Mouse (Mus musculus): ENCODE measurements around the gene Snx7.

Gene Snx7

DNA sequence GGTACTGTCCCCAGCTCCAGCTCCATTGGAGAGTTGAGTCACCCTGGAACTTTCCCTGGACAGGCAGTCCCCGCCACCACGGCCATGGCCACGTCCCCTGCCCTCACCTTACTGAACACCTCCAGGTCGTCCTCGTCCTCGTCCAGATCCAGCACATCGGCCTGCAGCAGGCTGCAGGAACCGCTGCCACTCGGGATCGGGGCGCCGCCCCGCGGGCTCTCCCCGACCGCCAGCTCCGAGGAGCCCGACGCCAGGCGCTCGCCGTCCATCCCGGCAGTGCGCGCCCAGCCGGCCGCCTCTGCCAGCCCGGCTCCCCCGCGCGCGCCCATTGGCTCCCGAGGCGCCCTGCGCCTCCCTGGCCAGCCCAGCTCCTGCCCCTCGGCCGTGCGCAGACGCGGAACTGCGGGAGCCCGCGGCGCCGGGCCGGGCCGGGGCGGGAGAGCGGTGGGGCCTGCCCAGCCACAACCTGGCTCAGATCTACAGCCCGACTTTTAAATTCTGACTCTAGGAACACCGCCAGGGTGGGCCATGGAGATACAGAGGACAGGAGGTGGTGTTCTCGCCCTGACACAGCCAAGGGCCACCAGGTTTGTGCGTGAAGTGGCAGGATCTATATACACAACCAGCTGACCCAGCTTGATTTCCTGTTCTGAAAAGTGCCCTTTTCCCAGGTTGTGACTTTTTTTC is at the start of gene Snx7:
Gene Snx7, minus strand, starts transcription at position 300 of the 687 bp plus-strand sequence.
- peak; percentile 30 to 39 for DNase-seq (ENCODE audit: low spot score in 2 of 2)

DNA sequence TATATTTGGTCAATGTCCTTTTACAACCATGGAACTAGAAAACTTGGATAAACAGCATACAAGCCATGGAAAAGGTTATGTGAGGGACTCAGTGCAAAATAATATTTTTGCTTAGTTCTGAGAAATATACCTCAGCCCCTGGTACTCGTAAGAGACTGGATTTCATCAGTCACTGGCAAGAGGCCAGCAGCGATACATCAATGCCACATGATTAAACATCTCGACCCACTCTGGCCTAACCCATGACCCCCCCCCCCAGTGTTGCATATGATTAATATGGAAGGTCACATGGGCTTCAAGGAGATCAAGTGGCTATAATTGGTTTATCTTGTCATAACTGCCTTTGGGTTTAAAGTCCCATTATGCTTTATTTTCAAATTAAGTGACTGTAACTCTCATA is 46.7 kb upstream of the Snx7 start:
- no peak for DNase-seq (ENCODE audit: low spot score in 2 of 2)

DNA sequence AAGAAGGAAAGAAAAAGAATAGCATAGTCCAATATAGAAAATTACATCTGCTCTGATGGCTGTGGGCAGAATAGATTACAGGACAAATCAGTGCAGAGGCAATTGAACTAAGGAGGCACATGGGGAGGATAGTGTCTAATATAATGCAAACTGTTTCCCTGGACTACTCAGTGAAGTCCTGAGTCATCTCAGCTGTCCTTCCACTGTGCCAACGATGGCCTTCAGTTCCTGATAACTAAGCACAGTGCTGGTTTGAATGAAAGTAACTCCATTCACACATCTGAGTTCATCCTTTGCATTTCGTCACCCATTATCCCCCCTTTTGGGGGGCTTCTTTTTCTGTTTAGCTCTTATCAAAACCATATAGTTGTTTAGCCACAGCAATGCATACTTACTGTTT is 25.0 kb upstream of the Snx7 start:
- DNase-seq (ENCODE audit: low spot score in 2 of 2), result no peak

DNA sequence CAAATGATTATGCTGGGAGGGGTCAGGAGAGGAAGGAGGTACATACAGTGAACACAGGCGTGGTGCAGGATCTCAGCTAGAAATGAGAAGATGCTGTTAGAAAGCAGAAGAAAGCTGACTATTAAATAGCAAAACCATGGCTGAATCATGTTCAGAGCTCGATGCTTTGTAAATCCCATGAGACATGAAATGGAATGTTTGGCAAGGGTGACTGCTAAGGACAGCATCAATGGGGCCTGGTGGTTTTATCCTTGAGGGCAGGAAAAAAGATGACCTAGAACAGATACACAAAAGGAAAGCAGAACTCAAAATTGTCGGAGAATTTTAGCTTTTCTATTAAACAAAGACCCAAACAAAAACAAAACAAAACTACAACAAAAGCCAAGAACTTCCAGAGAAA is 6.7 kb upstream of the Snx7 start:
- DNase-seq (ENCODE audit: low spot score in 2 of 2), result no peak

DNA sequence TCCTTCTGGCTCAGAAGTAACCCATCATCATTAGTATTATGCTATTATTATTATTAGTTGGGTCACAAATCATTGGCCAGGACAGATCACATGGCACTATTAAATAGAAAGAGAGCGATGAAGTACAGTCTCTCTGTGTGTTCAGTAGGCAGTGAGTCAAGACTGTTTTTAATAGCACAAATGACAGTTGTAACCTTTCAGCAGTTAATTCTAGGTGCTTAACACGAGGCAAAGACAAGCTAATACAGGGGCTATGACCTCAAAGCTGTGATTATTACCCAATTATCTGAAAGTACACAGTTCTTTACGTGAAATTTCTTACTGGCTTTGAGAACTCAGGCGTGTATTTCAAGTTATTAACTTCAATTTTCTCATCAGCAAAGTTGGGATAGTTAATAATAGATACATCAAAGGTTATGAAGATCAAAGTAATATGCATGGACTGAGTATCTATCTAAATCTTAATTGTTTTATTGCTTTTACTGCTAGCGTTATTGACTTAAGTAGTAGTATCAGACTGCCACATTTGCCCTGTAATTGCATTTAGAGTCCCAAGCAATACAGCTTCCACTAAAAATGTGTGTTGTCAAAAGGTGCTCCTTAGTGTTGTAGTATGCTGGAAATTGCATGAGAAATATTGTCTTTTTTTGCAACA is 4.6 kb upstream of the Snx7 start:
- no peak for DNase-seq (ENCODE audit: low spot score in 2 of 2)

DNA sequence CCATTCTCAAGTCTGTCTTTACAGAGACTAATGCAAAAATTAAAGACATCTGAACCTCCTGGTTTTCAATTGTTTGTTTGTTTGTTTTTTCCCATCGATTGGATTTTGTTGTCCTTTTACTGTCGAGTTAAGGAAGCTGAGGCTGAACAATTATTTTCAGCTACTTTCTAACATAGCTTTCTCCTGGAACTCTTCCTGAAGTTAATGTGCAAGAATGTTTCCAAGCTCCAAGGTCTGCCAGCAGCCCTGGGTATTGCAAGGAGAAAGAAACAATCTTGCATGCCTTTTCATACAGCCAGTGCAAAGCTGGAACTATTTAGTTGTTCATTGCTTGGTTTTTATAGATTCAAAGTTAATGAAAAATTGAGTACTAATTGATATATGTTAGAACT is 584 bp upstream of the Snx7 start:
- DNase-seq (ENCODE audit: low spot score in 2 of 2), result no peak

DNA sequence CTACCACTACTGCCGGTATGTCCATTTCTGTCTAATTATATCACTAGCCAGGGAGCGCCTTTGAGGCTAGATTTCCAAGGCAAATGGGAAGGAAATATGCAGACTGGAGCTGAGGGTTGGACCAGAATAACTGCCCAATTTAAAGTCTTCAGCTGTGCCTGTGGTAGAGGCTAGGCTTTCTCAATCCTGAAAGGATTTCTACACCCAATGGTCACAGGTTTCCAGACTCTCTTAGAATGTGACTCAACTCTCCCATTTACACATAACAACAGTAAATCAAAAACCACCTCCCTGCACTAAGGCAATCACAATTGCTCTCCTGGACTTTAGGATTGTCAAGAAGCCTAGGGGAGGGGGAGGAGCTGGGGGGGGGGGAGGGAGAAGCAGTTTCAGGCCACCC is 645 bp downstream of the Snx7 start:
- DNase-seq (ENCODE audit: low spot score in 2 of 2), result no peak

DNA sequence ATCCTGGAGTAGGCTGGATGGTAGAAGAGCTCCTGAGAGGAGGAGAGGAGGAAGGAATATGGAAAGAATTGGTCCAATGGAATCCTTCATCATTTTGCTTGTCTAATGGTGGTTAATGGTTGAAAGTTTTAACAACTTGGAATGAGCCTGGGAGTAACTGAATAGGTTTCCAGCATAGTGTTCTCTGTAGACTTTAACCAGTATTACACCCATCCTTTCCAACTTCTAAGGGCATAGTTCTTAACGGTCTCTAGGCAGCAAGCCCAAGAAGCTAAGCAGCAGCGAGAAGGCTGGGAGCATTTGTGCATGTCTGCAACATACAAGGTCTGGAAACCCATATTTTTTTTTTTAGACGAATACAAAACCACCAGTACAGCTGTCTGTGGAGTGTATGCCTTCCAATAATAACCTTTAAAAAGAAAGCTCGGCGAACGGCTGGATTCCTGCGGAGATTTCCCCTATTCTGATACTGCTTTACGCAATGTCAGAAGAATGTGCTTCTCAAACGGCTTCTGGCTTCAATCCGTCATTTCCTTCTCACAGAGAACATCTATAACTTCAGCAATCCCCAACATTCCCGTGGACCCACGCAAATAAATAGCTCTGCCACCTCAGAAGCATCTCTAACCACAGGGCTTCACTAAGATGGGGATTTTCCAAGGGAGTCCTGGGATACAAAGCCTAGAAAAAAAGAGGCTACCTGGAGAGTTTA is 1.9 kb downstream of the Snx7 start:
- no peak for DNase-seq (ENCODE audit: low spot score in 2 of 2)

DNA sequence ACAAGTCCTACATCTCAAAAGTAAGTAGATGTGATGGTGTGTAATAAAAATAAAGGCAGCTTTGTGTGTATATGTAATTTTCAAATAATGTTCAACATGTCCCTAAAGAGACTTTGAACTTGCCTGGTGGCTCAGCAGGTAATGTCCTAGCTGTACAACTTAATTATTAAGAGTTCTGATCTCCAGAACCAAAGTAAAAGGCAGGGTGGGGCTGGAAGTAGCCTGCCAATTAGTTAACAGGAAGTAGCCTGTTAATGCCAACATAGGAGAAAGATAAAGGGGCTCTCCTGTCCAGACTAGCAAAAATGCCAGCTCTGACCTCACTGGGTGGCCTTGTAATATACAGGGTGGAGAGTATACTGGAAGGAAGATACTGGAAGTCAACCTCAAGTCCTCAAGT is 3.1 kb downstream of the Snx7 start:
- no peak for DNase-seq (ENCODE audit: low spot score in 2 of 2)

DNA sequence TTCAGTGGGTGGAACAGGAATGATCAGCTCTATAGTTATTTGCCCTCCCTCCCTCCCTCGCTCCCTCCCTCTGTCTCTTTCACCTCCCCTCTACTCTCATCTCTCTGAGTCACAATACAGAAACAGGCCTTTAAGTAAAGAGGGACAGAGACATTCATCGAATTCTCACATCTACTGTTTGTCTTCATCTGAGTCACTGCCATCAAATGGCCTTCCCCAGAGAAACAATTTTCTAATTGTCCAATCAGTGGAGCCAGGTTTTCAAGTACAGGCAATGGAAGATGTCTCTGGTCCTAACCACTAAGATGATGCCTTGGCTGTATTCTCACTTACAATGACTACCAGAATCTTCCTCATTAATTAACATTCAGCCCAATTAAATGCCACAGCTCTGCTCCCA is 5.8 kb downstream of the Snx7 start:
- DNase-seq (ENCODE audit: low spot score in 2 of 2), result no peak

DNA sequence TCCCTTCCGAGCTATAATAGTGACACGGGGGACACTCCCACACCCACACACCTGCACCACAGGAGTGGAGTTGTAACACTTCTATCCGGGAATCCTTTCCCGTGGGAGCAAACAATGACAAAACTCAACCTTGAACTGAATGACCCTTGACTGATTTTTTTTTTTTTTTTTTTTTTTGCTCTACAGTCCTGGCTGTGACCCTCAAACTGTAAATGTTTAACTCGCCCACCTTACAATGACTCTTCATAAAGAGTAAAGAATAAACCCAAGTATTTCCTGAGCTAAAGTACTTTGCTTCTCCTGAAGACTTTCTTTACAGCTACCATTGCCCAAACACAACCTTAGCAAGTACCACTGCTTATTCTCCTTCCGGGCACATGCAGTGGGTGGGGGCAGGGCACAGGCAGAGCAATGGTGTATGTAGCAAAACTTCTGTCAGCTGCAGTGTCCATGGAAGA is 6.7 kb downstream of the Snx7 start:
- no peak for DNase-seq (ENCODE audit: low spot score in 2 of 2)

DNA sequence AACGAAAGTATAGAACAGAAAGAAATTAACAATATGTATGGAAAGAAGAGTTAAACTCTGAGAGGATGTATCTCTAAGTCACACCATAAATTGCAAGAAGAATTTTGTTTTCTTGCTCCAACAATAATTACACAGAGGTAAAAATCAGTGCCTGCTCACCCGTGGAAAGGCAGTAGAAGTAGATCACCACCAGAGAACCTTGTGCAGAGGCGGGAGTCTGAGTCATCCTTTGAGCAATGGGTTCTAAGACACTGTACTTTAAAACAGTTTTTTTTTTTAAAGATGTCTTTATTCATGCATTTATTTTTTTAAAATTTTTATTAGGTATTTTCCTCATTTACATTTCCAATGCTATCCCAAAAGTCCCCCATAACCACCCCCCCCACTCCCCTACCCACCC is 9.7 kb downstream of the Snx7 start:
- no peak for DNase-seq (ENCODE audit: low spot score in 2 of 2)

DNA sequence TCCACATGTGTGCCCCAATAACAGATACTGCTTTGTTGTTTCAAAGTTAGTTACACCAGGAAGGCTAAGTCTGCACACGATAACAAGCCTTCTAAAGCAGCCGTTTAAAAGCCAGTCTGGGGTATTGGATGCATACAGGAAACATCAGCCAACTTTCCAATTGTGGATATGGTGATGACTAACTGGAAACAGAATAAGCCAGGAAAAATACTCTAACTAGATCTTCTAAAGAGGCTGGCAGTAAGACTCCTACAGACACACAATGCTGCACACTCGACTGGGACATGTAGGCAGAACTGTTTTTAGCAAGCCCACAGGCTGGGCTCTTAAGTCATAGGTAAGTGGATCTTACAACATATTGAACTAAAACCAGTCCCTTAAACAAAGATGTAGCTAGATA is 15.0 kb downstream of the Snx7 start:
- no peak for DNase-seq (ENCODE audit: low spot score in 2 of 2)

DNA sequence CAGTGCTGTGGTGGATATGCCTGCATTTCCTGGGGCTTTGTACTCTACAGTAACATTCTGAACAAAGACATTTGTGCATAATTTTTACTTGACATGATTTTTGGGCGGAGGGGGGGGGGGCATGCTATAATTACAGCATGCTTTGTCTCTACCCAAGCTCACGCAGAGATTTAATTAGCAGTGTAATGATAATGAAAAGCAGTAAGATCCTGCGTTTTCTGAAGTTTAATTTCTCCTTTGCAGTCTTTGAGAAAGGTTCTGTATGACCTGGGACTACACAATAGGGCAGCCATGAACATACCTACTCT is 16.7 kb downstream of the Snx7 start:
- DNase-seq (ENCODE audit: low spot score in 2 of 2), result no peak

DNA sequence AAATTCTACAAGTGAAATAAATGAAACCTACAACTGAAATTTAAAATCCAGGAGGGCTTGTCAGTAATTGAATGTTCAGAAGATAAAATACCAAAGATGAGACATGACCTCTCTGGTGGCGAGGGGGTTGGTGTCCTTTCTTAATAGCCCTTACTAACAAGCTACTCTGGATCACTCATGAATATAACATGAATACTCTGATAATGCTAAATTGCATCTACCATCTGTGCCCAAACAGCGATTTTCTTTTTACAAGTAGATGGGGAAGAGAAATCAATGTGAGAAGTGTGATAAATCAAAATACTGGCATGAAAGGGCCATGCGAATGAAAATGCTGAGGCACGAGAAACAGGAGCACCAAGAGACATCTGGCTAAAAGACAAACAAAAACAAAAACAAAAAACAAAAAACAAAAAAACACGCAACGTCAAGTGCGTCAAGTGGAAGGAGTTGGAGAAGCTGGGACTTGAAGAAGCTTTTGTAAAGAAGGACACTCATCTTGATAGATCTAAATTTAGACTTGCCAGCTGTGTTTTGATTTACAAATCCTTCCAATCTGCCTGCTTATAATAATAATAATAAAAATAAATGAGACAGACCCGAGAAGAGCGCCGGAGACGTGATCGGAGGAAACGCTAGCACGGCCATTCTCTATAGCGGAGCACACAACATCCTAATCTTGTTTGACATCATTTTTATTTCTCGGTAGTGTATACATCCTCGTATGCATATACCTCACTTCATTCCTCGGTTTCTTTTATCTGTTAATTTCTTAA is 17.3 kb downstream of the Snx7 start:
- no peak for DNase-seq (ENCODE audit: low spot score in 2 of 2)

DNA sequence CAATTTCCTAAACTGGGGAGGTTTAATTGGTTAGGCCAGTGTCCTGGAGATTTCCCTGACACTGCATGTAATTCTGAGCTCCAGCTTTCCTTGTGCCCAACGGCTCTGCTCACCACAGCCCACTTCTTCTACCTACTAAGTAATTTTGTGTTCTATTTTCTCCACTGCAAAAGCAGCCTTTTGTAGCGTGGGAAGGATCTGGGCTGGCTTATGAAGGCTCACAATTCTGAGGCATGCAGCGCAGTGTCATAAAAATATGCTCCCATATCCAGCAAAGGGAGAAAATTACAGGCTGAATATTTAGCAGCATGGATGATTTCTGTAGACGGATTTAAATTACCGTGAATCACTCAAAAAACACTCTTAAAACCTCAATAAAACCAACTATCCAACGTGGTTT is 19.9 kb downstream of the Snx7 start:
- DNase-seq (ENCODE audit: low spot score in 2 of 2), result no peak

DNA sequence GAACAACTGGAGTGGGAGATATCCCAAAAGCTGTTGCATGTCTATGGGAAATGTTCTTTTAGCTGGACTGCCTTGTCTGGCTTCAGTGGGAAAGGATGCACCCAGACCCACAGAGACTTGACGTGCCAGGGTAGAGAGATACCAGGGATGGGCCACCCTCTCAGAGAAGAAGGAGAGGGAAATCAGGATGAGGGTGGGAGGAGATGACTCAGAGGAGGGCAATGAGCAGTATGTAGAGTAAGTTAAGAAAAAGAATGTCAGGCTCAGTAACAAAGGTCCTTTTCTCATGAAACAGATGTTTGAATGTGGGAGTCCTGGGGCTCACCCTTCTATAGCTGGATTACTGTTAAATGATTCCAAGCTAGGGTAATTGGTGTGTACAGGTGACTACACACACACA is 26.1 kb downstream of the Snx7 start:
- DNase-seq (ENCODE audit: low spot score in 2 of 2), result no peak

DNA sequence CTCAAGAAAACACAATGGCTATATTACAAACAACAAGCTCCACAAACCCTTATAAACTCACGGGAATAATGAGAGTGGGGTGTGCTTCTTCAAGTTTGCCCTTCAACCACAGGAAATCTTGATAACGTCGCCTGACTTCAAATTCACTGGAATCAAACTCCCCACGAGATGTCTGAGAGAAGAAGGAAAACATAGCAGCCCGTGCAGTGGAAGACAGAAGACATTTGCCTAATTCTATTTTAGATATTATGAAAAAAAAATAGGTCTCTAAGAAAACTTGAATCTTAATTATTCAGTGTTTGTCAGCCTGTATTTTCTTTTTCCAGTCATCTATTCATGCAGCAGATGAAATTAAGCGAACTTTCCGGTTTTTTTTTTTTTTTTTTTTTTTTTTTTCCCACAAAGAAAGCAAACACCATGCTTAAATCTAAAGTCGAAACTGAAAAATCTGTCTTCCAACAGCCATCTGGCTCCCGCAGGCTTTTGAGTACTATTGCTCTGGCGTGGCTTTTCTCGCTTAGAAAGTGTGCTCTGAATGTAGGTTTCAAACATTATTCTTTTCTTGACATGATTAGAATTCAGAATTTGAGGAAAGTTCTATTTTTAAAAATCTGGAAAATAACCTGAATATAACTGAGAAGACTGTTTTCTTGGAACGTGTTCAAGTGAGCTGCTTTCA is 28.7 kb downstream of the Snx7 start:
- no peak for DNase-seq (ENCODE audit: low spot score in 2 of 2)

DNA sequence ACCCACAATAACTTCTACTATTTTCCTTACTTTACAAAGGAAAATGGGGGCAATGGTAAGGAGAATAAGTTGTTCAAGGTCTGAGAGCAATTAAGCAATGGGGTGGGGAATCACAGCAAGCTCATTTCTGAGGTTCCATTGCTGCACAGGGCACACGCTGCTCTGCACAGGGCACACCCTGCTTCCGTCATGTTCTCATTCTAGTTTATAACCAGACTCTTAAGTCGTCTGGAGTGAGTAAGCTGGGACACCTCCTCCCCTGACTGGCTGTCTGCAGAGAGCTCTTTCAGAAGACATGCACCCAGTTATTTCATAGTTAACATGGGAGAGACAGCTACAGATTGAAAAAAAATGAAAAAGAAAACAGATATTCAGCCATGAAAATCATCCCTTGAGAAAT is 30.7 kb downstream of the Snx7 start:
- no peak for DNase-seq (ENCODE audit: low spot score in 2 of 2)

DNA sequence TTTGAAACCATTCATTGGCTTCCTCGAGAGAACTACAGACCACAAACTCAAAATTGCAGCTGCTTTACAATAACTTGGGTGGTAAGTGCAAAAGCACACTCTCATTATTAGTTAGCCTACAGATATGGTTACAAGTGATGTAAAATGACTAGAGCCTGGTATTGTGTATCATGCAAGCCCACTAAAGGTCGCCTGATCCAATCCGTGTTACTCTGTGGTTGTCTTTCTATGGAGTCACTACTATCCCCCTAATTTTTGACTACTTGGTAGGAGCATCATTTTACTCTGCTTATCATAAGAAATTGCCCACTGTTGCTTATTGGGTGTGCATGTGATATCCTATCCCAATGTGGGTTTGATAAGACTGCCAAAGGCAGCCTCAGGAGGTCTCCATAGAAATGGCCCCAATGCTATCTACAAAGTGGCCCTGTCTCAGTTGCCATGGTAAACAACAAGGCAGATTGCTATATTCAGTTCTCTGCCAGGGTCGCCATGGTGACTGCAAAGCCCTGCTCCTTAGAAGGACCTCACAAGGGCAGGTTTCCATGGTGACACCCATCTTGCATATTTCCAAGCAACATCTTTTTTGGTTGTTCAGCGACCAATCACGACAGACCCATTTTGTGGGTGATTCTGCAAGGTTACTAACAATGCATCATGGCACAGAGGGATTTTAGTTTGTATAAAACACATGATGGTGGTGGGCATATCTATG is 42.1 kb downstream of the Snx7 start:
- DNase-seq (ENCODE audit: low spot score in 2 of 2), result no peak

DNA sequence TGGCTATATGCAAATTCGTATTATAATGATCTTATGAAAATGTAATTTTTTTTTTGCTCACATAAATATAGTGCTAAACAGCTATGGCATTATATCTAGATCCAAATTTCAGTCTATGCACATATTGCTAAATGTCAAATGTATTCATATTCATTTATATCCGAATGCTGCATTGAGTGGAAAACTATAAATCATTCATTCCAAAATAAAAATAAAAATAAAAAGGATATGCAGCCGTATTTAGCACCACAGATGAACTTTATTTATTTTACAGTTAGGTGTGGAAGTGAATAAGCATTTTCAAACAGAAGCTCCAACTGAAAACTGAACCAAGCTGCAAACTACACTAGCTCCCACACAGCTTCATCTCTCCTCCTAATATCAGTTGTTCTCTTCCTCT is 45.5 kb downstream of the Snx7 start:
- no peak for DNase-seq (ENCODE audit: low spot score in 2 of 2)

All from spleen, postnatal 36 days (tissue).